Mouse (Mus musculus): ENCODE measurements around the gene Klk13. TPM values are rescaled to one million over a fixed set of nuclear protein-coding genes. Genes with fewer than 3 reads are reported as not detected.

Gene Klk13
- polyA plus RNA-seq, 1 experiment from 2014 or later: 3.9 TPM

DNA sequence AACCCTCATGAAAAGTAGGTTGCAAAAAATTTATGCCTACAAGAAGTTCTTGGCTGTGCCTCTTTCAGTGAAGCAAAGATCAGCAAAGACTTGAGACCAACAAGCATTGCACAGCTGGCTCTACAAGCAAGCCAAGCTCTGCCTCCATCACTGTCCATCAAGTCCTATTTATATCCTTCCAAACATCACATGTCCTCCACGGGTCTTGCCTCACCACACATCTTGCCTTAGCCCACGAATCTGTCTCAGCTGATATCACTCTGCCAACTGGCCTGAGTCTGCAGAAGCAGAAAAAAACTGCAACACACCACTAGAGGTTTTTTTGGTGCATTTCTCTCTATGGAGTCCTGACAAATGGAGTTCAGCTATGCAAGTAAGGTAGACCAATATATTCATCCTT lies 40.4 kb downstream of the Klk13 start:
- ATAC-seq (ENCODE audit: low read depth): no peak
- Histone ChIP-seq H3K27me3 (ENCODE audit: control insufficient read depth, insufficient read depth, low read depth, low read length) (no peaks in the 10 kb centered on the region), H3K36me3 (ENCODE audit: control insufficient read depth, insufficient read depth, low read length) (no peaks in the 10 kb centered on the region), H3K4me2 (ENCODE audit: low read depth, low read length) (no peak overlapping the region), H3K4me1 (replicated peaks; ENCODE audit: control insufficient read depth, insufficient read depth, low read length) (no peaks in the 10 kb centered on the region), H3K9me3 (ENCODE audit: control insufficient read depth, low read length) (no peaks in the 10 kb centered on the region), H3K27ac (ENCODE audit: low read length) (no peak overlapping the region), H3K9ac (ENCODE audit: low read length) (no peak overlapping the region), H3K4me3 (ENCODE audit: low read length) (no peak overlapping the region)
- WGBS: 60% methylated on average over 2 of the region's 2 CpGs

- 36% methylated on average over 8 of the region's 8 CpGs for WGBS
- Histone ChIP-seq H3K4me1 (replicated peaks; ENCODE audit: control insufficient read depth, insufficient read depth, low read length) (no peaks in the 10 kb centered on the region), H3K4me3 (ENCODE audit: low read length) (no peak overlapping the region), H3K27ac (ENCODE audit: low read length) (no peak overlapping the region), H3K36me3 (ENCODE audit: control insufficient read depth, insufficient read depth, low read length) (no peaks in the 10 kb centered on the region), H3K27me3 (ENCODE audit: control insufficient read depth, insufficient read depth, low read depth, low read length) (no peaks in the 10 kb centered on the region), H3K9ac (ENCODE audit: low read length) (no peak overlapping the region), H3K9me3 (ENCODE audit: control insufficient read depth, low read length) (no peaks in the 10 kb centered on the region), H3K4me2 (ENCODE audit: low read depth, low read length) (no peak overlapping the region)
- ATAC-seq (ENCODE audit: low read depth): no peak
Measured at GRCm38 (mm10) chr7:43766484-43766883, 54.1 kb downstream of the Klk13 start.

DNA sequence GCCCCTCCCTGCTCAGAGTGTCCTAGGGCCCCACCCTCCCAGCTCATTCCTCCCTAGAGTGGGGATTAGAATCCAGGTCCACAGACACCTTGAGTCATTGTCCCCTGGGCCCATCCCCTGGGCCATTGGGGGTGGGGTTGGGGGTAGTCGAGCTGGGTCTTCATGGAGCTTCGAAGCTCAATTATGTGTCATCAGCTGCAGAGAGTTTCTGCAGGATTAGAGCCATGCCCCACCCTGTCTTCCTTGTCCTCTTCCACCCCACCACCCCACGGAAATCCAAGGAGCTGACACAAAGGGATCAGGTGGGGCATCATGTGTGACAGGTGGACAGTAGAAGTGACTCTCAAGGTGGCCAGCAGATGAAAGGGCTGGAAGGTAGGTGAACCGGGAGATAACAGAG lies 56.2 kb downstream of the Klk13 start, which contains the start of gene Klk12:
Gene Klk12, plus strand, starts transcription at position 301 of the 400 bp plus-strand sequence.
- no peak within 1 kb of the TSS for H3K4me2 ChIP-seq (ENCODE audit: low read depth, low read length)
- H3K27me3 ChIP-seq (ENCODE audit: control insufficient read depth, insufficient read depth, low read depth, low read length): no peaks in the 10 kb centered on the region
- no peak for ATAC-seq (ENCODE audit: low read depth)
- 78% methylated on average over 4 of the region's 4 CpGs for WGBS
- no peak within 1 kb of the TSS for H3K9ac ChIP-seq (ENCODE audit: low read length)
- no peaks in the 10 kb centered on the region for H3K9me3 ChIP-seq (ENCODE audit: control insufficient read depth, low read length)
- no peak within 1 kb of the TSS for H3K27ac ChIP-seq (ENCODE audit: low read length)
- no peaks in the 10 kb centered on the region for H3K4me1 ChIP-seq (replicated peaks; ENCODE audit: control insufficient read depth, insufficient read depth, low read length)
- H3K4me3 ChIP-seq (ENCODE audit: low read length): no peak within 1 kb of the TSS
- H3K36me3 ChIP-seq (ENCODE audit: control insufficient read depth, insufficient read depth, low read length): no peaks in the 10 kb centered on the region

DNA sequence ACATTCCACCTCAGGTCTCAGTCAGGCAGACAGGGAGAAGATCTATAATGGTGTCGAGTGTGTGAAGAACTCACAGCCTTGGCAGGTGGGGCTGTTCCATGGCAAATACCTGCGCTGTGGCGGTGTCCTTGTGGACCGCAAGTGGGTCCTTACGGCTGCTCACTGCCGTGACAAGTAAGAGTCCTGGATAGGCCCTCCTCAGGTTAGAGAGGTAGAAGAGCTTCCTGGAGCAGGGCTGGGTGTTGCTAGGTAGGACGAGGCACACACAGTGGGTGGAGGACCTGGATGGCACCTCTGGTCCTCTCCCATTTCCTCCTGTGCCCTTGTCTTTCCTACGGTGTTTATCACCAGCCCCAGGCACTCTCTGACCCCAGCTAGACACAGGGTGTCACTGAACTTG lies 57.3 kb downstream of the Klk13 start:
- ATAC-seq (ENCODE audit: low read depth): no peak
- Histone ChIP-seq H3K9ac (ENCODE audit: low read length) (no peak overlapping the region), H3K27ac (ENCODE audit: low read length) (no peak overlapping the region), H3K27me3 (ENCODE audit: control insufficient read depth, insufficient read depth, low read depth, low read length) (no peaks in the 10 kb centered on the region), H3K36me3 (ENCODE audit: control insufficient read depth, insufficient read depth, low read length) (no peaks in the 10 kb centered on the region), H3K4me2 (ENCODE audit: low read depth, low read length) (no peak overlapping the region), H3K4me1 (replicated peaks; ENCODE audit: control insufficient read depth, insufficient read depth, low read length) (no peaks in the 10 kb centered on the region), H3K4me3 (ENCODE audit: low read length) (no peak overlapping the region), H3K9me3 (ENCODE audit: control insufficient read depth, low read length) (no peaks in the 10 kb centered on the region)
- WGBS: 83% methylated on average over 8 of the region's 8 CpGs

GRCm38 (mm10) chr7:43770701-43771100 lies 58.3 kb downstream of the Klk13 start:
- no peak overlapping the region for H3K9ac ChIP-seq (ENCODE audit: low read length)
- H3K4me1 ChIP-seq (replicated peaks; ENCODE audit: control insufficient read depth, insufficient read depth, low read length): no peaks in the 10 kb centered on the region
- 91% methylated on average over 10 of the region's 10 CpGs for WGBS
- H3K27me3 ChIP-seq (ENCODE audit: control insufficient read depth, insufficient read depth, low read depth, low read length): no peaks in the 10 kb centered on the region
- no peaks in the 10 kb centered on the region for H3K36me3 ChIP-seq (ENCODE audit: control insufficient read depth, insufficient read depth, low read length)
- no peak overlapping the region for H3K4me3 ChIP-seq (ENCODE audit: low read length)
- H3K27ac ChIP-seq (ENCODE audit: low read length): no peak overlapping the region
- no peak for ATAC-seq (ENCODE audit: low read depth)
- no peaks in the 10 kb centered on the region for H3K9me3 ChIP-seq (ENCODE audit: control insufficient read depth, low read length)
- H3K4me2 ChIP-seq (ENCODE audit: low read depth, low read length): no peak overlapping the region

GRCm38 (mm10) chr7:43771916-43772315 lies 59.5 kb downstream of the Klk13 start:
- 88% methylated on average over 6 of the region's 6 CpGs for WGBS
- Histone ChIP-seq H3K4me3 (ENCODE audit: low read length) (no peak overlapping the region), H3K27ac (ENCODE audit: low read length) (no peak overlapping the region), H3K27me3 (ENCODE audit: control insufficient read depth, insufficient read depth, low read depth, low read length) (no peaks in the 10 kb centered on the region), H3K9me3 (ENCODE audit: control insufficient read depth, low read length) (no peaks in the 10 kb centered on the region), H3K9ac (ENCODE audit: low read length) (no peak overlapping the region), H3K4me2 (ENCODE audit: low read depth, low read length) (no peak overlapping the region), H3K4me1 (replicated peaks; ENCODE audit: control insufficient read depth, insufficient read depth, low read length) (no peaks in the 10 kb centered on the region), H3K36me3 (ENCODE audit: control insufficient read depth, insufficient read depth, low read length) (no peaks in the 10 kb centered on the region)
- ATAC-seq (ENCODE audit: low read depth): no peak

DNA sequence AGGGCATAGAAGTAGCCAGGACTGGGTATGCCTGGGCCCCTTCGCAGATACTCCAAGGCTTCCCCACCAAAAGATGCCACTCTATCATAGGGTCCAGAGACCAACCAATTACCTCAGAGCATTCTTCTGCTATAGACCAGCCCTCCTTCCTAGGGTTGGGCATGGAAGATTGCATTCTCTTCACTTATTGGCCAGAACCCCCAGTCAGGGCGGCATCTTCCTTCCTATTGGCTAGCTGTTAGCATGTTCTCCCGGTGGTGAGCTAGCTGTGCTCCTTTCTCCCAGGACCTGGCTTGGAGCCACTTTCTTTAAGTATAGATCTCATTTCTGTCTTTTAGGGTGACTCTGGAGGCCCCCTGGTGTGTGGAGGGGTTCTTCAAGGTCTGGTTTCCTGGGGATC lies 60.5 kb downstream of the Klk13 start:
- Histone ChIP-seq H3K4me1 (replicated peaks; ENCODE audit: control insufficient read depth, insufficient read depth, low read length) (no peaks in the 10 kb centered on the region), H3K4me2 (ENCODE audit: low read depth, low read length) (no peak overlapping the region), H3K9me3 (ENCODE audit: control insufficient read depth, low read length) (no peaks in the 10 kb centered on the region), H3K9ac (ENCODE audit: low read length) (no peak overlapping the region), H3K27me3 (ENCODE audit: control insufficient read depth, insufficient read depth, low read depth, low read length) (no peaks in the 10 kb centered on the region), H3K27ac (ENCODE audit: low read length) (no peak overlapping the region), H3K36me3 (ENCODE audit: control insufficient read depth, insufficient read depth, low read length) (no peaks in the 10 kb centered on the region), H3K4me3 (ENCODE audit: low read length) (no peak overlapping the region)
- 75% methylated on average over 3 of the region's 3 CpGs for WGBS
- no peak for ATAC-seq (ENCODE audit: low read depth)

- Histone ChIP-seq H3K27ac (ENCODE audit: low read length) (no peak within 1 kb of the TSS), H3K4me3 (ENCODE audit: low read length) (no peak within 1 kb of the TSS), H3K36me3 (ENCODE audit: control insufficient read depth, insufficient read depth, low read length) (no peaks in the 10 kb centered on the region), H3K4me2 (ENCODE audit: low read depth, low read length) (no peak within 1 kb of the TSS), H3K9me3 (ENCODE audit: control insufficient read depth, low read length) (no peaks in the 10 kb centered on the region), H3K27me3 (ENCODE audit: control insufficient read depth, insufficient read depth, low read depth, low read length) (no peaks in the 10 kb centered on the region), H3K4me1 (replicated peaks; ENCODE audit: control insufficient read depth, insufficient read depth, low read length) (no peaks in the 10 kb centered on the region), H3K9ac (ENCODE audit: low read length) (no peak within 1 kb of the TSS)
- WGBS: 76% methylated on average over 5 of the region's 5 CpGs
- ATAC-seq (ENCODE audit: low read depth): no peak
Measured at GRCm38 (mm10) chr7:43774364-43774763, 62.0 kb downstream of the Klk13 start, which contains the start of gene Klk11. Klk11 (plus strand) TSS chr7:43774604.

GRCm38 (mm10) chr7:43774802-43775201 lies 62.4 kb downstream of the Klk13 start:
- H3K4me1 ChIP-seq (replicated peaks; ENCODE audit: control insufficient read depth, insufficient read depth, low read length): no peaks in the 10 kb centered on the region
- no peak for ATAC-seq (ENCODE audit: low read depth)
- no peak overlapping the region for H3K4me2 ChIP-seq (ENCODE audit: low read depth, low read length)
- H3K27me3 ChIP-seq (ENCODE audit: control insufficient read depth, insufficient read depth, low read depth, low read length): no peaks in the 10 kb centered on the region
- H3K27ac ChIP-seq (ENCODE audit: low read length): no peak overlapping the region
- WGBS: 57% methylated on average over 6 of the region's 6 CpGs
- H3K4me3 ChIP-seq (ENCODE audit: low read length): no peak overlapping the region
- H3K36me3 ChIP-seq (ENCODE audit: control insufficient read depth, insufficient read depth, low read length): no peaks in the 10 kb centered on the region
- no peaks in the 10 kb centered on the region for H3K9me3 ChIP-seq (ENCODE audit: control insufficient read depth, low read length)
- H3K9ac ChIP-seq (ENCODE audit: low read length): no peak overlapping the region

Data from lung, embryonic 16.5 days (tissue).